Mouse (Mus musculus) heart, embryonic 12.5 days (tissue): Measurements from ENCODE around the gene Cd48. TPM values are rescaled to one million over a fixed set of nuclear protein-coding genes. Genes with fewer than 3 reads are reported as not detected.
"Not testable (repeated sequence)": the region's sequence is repeated elsewhere in the genome, so short reads cannot be mapped to it uniquely, and the experiment has no call there.

Source experiments
- ATAC-seq: fragments of 200-750 bp; cut with Nextera tagmentation; 2 replicates; pipeline ENCODE4 v1.8.0; 2017; ENCODE audit warnings: moderate TSS enrichment, moderate library complexity; ENCODE audit not compliant: insufficient number of reproducible peaks, low FRiP score
- H3K27ac ChIP-seq: fragments of 300-500 bp; sonication (generic); 2 replicates; pipeline ENCODE4 v1.5.1; 2016; ENCODE audit warnings: mild to moderate bottlenecking, moderate library complexity; ENCODE audit not compliant: poor library complexity, severe bottlenecking
- H3K27me3 ChIP-seq: fragments of 300-500 bp; sonication (generic); replicated peaks from 2 replicates; pipeline ENCODE4 v1.6.1; 2016; ENCODE audit warnings: mild to moderate bottlenecking, moderate library complexity
- H3K36me3 ChIP-seq: fragments of 300-500 bp; sonication (generic); 2 replicates; pipeline ENCODE4 v1.6.1; 2016; ENCODE audit warnings: mild to moderate bottlenecking, moderate library complexity
- H3K4me1 ChIP-seq: fragments of 300-500 bp; sonication (generic); replicated peaks from 2 replicates; pipeline ENCODE4 v1.6.1; 2016; ENCODE audit warnings: mild to moderate bottlenecking
- H3K4me2 ChIP-seq: fragments of 300-500 bp; sonication (generic); 2 replicates; pipeline ENCODE4 v1.6.1; 2016; ENCODE audit warnings: mild to moderate bottlenecking, moderate library complexity
- H3K4me3 ChIP-seq: fragments of 300-500 bp; sonication (generic); 2 replicates; pipeline ENCODE4 v1.5.1; 2016; ENCODE audit warnings: mild to moderate bottlenecking
- H3K9ac ChIP-seq: fragments of 300-500 bp; sonication (generic); 2 replicates; pipeline ENCODE4 v1.6.1; 2016; ENCODE audit warnings: mild to moderate bottlenecking, moderate library complexity
- H3K9me3 ChIP-seq: fragments of 300-500 bp; sonication (generic); replicated peaks from 2 replicates; pipeline ENCODE4 v1.6.1; 2016; ENCODE audit warnings: mild to moderate bottlenecking, moderate library complexity
- WGBS: fragments of 180-500 bp; shearing (Covaris S2); methylation state at CpG from one replicate; pipeline ENCODE4 v1.1.7; 2016; 5-methylcytosine and 5-hydroxymethylcytosine counted together
- microRNA-seq: library from miRNA; unstranded; fragments of <30 nt; microRNA quantifications from one replicate; pipeline ENCODE4, GENCODE M21; 2017
- polyA plus RNA-seq: library from polyadenylated mRNA; unstranded; fragments of >200 nt; fragmentation: Nextera tagmentation; extraction: Ambion mirVana; gene quantifications from 2 replicates; pipeline ENCODE4 v1.2.1, GENCODE M21; 2016

Cd48 gene
- polyA plus RNA-seq, 1 experiment from 2014 or later: 0.86 TPM

DNA sequence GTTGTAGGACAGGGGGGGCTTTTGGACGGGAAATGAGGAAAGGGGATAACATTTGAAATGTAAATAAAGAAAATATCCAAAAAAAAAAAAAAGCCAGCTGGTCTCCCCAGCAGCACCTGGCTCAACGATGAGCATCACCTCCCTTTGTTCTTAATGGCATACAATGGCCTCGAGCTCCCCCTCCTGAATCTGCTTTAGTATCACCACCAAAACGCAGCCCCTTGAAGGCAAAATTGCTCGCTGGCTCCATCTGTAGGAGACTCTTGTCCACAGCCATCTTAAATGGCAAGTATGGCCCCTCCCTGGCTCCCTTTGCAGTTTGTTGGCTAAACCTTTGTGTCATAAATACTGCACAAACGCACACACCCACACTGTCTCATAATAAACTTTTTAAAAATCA, 17.2 kb downstream of the Cd48 start:
- no peak for ATAC-seq
- H3K9ac ChIP-seq: no peak overlapping the region
- no peaks in the 10 kb centered on the region for H3K4me1 ChIP-seq
- no peak overlapping the region for H3K27ac ChIP-seq
- no peaks in the 10 kb centered on the region for H3K36me3 ChIP-seq
- no peak overlapping the region for H3K4me2 ChIP-seq
- no peaks in the 10 kb centered on the region for H3K9me3 ChIP-seq
- no peaks in the 10 kb centered on the region for H3K27me3 ChIP-seq
- WGBS: 13% methylated on average over 6 of the region's 6 CpGs
- no peak overlapping the region for H3K4me3 ChIP-seq

DNA sequence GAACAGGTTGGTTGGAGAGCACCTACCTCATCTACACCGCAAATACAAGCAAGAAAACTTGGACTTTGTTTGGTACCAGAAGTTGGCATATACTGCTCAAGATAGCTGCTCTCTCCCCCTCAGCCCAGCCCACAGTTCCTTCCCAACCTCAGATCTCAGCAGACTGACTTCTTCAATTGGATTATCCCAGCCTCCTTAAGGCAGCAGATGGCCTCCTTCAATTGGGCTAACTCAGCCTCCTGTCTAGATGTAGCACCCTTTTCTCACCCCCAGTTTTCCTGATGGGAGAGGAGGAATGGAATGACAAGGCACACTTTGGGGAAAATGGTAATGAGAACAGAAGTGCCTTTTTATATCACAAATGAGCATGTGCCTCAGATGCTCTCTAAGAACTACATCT, 31.9 kb downstream of the Cd48 start:
- H3K4me3 ChIP-seq, H3K27me3 ChIP-seq, H3K4me2 ChIP-seq, H3K9ac ChIP-seq, ATAC-seq, H3K36me3 ChIP-seq, H3K27ac ChIP-seq, H3K9me3 ChIP-seq, H3K4me1 ChIP-seq: not testable (repeated sequence)
- 70% methylated on average over 1 of the region's 1 CpGs for WGBS

DNA sequence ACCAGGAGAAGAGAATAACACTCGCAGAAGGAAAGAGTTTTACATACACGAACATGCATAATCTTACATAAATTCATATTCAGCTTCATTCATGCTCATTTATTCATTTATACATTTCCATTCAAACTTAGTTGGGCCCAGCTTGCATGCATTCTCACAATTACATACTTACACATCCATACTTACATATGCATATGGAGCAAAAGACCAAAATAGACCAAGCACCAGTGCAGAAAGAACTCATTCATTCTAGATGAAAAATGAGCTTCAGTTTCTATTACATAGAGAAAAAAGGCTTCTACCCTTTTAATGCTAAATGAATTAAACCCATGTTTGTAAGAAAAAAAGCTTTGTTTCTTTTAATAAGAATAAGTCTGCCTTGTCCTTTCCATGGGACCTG, 33.6 kb downstream of the Cd48 start:
- Histone ChIP-seq H3K4me1 (no peaks in the 10 kb centered on the region), H3K36me3 (no peaks in the 10 kb centered on the region), H3K27ac (no peak overlapping the region), H3K9ac (no peak overlapping the region), H3K9me3 (no peaks in the 10 kb centered on the region), H3K27me3 (no peaks in the 10 kb centered on the region), H3K4me2 (no peak overlapping the region), H3K4me3 (no peak overlapping the region)
- 72% methylated on average over 2 of the region's 2 CpGs for WGBS
- no peak for ATAC-seq

DNA sequence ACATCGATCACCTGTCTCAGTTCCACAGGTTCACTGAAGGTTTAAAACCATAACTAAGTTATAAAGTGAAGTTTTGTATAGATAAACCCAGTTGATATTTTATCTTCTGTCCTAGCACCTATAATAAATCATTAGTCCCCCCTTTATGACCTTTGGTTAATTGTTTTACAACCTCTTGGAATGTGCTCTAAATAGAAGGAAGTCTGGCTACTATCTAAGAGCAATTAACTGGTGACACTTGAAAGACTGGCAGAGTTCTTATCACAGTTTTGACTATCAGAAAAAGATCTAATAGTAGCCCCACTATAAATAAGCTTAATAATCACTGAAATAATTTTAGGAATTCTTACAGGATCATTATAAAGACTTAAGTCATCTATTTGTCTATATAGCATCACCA, 34.4 kb downstream of the Cd48 start:
- H3K9ac ChIP-seq: no peak overlapping the region
- no peaks in the 10 kb centered on the region for H3K36me3 ChIP-seq
- no peaks in the 10 kb centered on the region for H3K27me3 ChIP-seq
- no peaks in the 10 kb centered on the region for H3K9me3 ChIP-seq
- WGBS: 82% methylated on average over 1 of the region's 1 CpGs
- H3K4me2 ChIP-seq: no peak overlapping the region
- no peak overlapping the region for H3K27ac ChIP-seq
- no peak overlapping the region for H3K4me3 ChIP-seq
- no peaks in the 10 kb centered on the region for H3K4me1 ChIP-seq
- ATAC-seq: no peak

DNA sequence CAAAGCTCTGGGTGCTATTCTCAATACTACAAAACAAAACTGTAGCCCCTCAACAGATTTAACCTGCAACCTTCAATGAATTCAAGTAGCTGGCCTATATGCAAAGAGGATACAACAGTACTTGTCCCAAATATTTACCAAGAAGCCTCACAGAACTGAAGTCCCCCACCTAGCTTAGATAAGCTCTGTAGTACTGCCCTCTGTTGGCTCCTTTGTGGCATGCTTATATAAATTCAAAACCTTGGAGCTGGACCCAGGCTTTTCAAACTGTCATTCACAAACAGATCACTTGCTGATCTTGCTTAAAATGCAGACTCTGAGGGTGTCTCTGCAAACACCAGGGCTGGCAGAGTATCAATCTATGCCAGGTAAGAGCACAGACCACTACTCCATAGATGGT, 49.4 kb downstream of the Cd48 start:
- no peak for ATAC-seq
- Histone ChIP-seq H3K4me1 (no peaks in the 10 kb centered on the region), H3K4me3 (no peak overlapping the region), H3K9me3 (peaks cover 11% of the 10 kb centered on the region), H3K27me3 (no peaks in the 10 kb centered on the region), H3K36me3 (no peaks in the 10 kb centered on the region), H3K27ac (no peak overlapping the region), H3K4me2 (no peak overlapping the region), H3K9ac (no peak overlapping the region)

DNA sequence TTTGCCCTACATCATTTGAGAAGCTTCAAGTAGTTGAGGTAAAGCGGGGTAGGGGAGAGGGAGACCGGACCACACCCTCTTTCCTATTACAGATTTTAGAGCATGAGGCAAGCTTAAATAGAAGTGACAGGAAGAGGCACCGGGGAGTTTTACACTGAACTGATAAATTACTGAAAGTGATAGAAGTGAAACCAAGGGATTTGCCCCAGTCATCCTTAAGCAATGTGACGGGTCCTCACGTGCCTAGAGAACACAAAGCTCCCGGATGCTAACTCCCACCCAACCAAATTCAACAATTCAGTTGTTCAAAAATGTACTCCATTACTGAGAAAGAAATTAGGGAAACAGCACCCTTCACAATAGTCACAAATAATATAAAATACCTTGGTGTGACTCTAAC, 53.1 kb downstream of the Cd48 start:
- Histone ChIP-seq H3K4me2 (no peak overlapping the region), H3K4me1 (no peaks in the 10 kb centered on the region), H3K27ac (no peak overlapping the region), H3K9me3 (no peaks in the 10 kb centered on the region), H3K9ac (no peak overlapping the region), H3K36me3 (no peaks in the 10 kb centered on the region), H3K27me3 (no peaks in the 10 kb centered on the region), H3K4me3 (no peak overlapping the region)
- 76% methylated on average over 6 of the region's 6 CpGs for WGBS
- ATAC-seq: no peak

- WGBS: 69% methylated on average over 3 of the region's 3 CpGs
- no peak overlapping the region for H3K4me3 ChIP-seq
- H3K27ac ChIP-seq: no peak overlapping the region
- no peaks in the 10 kb centered on the region for H3K9me3 ChIP-seq
- H3K4me1 ChIP-seq: no peaks in the 10 kb centered on the region
- no peak overlapping the region for H3K9ac ChIP-seq
- no peak for ATAC-seq
- H3K36me3 ChIP-seq: no peaks in the 10 kb centered on the region
- H3K4me2 ChIP-seq: no peak overlapping the region
- H3K27me3 ChIP-seq: no peaks in the 10 kb centered on the region
Measured at GRCm38 (mm10) chr1:171748127-171748969, 66.5 kb downstream of the Cd48 start.

Small RNA genes lying within 50 kb of the gene (microRNA-seq; reads per million reads assigned to microRNA genes)
- not detected for gene Mir7683

Other genes with a start within 250 kb of the Cd48 start
- 70.7 and 71.0 TPM in 2 replicates for gene F11r, start 244.5 kb upstream of the Cd48 start, polyA plus RNA-seq
- gene Alyref2, start 178.5 kb upstream of the Cd48 start, polyA plus RNA-seq: 12.4 and 13.3 TPM in 2 replicates
- not detected in 2 replicates for gene Itln1, start 146.7 kb upstream of the Cd48 start, polyA plus RNA-seq
- gene Cd244a, start 122.8 kb upstream of the Cd48 start, polyA plus RNA-seq: not detected in 2 replicates
- gene Ly9, start 74.6 kb upstream of the Cd48 start, polyA plus RNA-seq: 0.10 TPM in 1 of 2 replicates, not detected in the other
- not detected in 2 replicates for gene Slamf7, start 29.0 kb upstream of the Cd48 start, polyA plus RNA-seq
- gene Slamf1, start 85.1 kb downstream of the Cd48 start, polyA plus RNA-seq: 0.28 and 0.57 TPM in 2 replicates
- gene Cd84, start 157.7 kb downstream of the Cd48 start, polyA plus RNA-seq: 0.98 and 1.7 TPM in 2 replicates
- gene Gm10521, start 213.7 kb downstream of the Cd48 start, polyA plus RNA-seq: not detected in 2 replicates
- gene Slamf6, start 235.5 kb downstream of the Cd48 start, polyA plus RNA-seq: not detected in 2 replicates